Mouse (Mus musculus): ENCODE results near the gene Ccdc130. TPM values are rescaled to one million over a fixed set of nuclear protein-coding genes. Genes with fewer than 3 reads are reported as not detected.

Ccdc130 gene
- total and polyA plus RNA-seq, 3 experiments: 12.9 to 73.7 (median 17.1) TPM

GRCm38 (mm10) chr8:84261098-84261497 lies 9.1 kb downstream of the Ccdc130 start:
- peaks cover 87% of the 10 kb centered on the region for H3K36me3 ChIP-seq (replicated peaks)

GRCm38 (mm10) chr8:84256822-84257610 lies 13.2 kb downstream of the Ccdc130 start, which contains the start of gene Mri1:
Gene Mri1 (minus strand): TSS chr8:84257326.
- Histone ChIP-seq H3K4me3 (ENCODE audit: low read depth, low read length) (peak within 1 kb of the TSS; percentile 95), H3K36me3 (replicated peaks) (peaks cover 84% of the 10 kb centered on the region), H3K4me1 (ENCODE audit: insufficient read depth, low read depth, low read length) (peaks cover 51% of the 10 kb centered on the region), H3K27me3 (ENCODE audit: insufficient read depth, low read length) (no peaks in the 10 kb centered on the region), H3K9me3 (replicated peaks) (no peaks in the 10 kb centered on the region)
- DNase-seq (ENCODE audit: low spot score) (peak; percentile 85), ATAC-seq (ENCODE audit: extremely low read depth, insufficient number of reproducible peaks, low FRiP score, poor library complexity, severe bottlenecking) (peak; percentile 52)
- TF ChIP-seq GATA1 (IDR thresholded peaks at IDR 0.05; ENCODE audit: borderline replicate concordance, low read length) (no peak), TAL1 (conservative IDR thresholded peaks at IDR 0.05; ENCODE audit: low read depth, low read length) (no peak), POLR2AphosphoS5 (IDR thresholded peaks at IDR 0.05; ENCODE audit: insufficient replicate concordance, low read depth, low read length) (no peak), CTCF (IDR thresholded peaks at IDR 0.05; ENCODE audit: low read depth, low read length) (no peak), GATA2 (IDR thresholded peaks at IDR 0.05; ENCODE audit: borderline replicate concordance, low read depth, low read length) (no peak)

More at GRCm38 (mm10) chr8:84261098-84261497, 9.1 kb downstream of the Ccdc130 start:
- Histone ChIP-seq H3K9me3 (replicated peaks) (no peaks in the 10 kb centered on the region), H3K27me3 (ENCODE audit: insufficient read depth, low read length) (no peaks in the 10 kb centered on the region), H3K4me1 (ENCODE audit: insufficient read depth, low read depth, low read length) (peaks cover 29% of the 10 kb centered on the region), H3K4me3 (ENCODE audit: low read depth, low read length) (no peak overlapping the region)
- DNase-seq (ENCODE audit: low spot score) (no peak), ATAC-seq (ENCODE audit: extremely low read depth, insufficient number of reproducible peaks, low FRiP score, poor library complexity, severe bottlenecking) (no peak)
- TF ChIP-seq GATA1 (IDR thresholded peaks at IDR 0.05; ENCODE audit: borderline replicate concordance, low read length) (no peak), POLR2AphosphoS5 (IDR thresholded peaks at IDR 0.05; ENCODE audit: insufficient replicate concordance, low read depth, low read length) (no peak), TAL1 (conservative IDR thresholded peaks at IDR 0.05; ENCODE audit: low read depth, low read length) (no peak), CTCF (IDR thresholded peaks at IDR 0.05; ENCODE audit: low read depth, low read length) (no peak)

DNA sequence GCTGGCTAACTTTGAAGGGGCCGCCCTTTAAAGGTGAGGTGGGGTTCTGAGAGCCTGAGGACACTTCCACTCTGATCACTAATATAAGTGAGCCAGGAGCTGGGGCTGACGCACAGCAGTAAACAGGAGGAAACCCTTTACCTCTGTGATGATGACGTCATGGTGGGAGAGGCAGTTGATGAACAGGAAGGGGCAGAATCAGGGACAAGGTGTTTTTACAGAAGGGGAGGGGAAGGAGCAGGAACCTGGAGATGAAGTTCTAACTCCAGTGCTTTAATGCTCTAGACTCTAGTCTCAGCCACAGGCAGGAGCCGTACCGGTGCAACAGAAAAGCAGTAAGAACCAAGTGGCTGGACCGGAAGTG lies 13.7 kb downstream of the Ccdc130 start:
- Histone ChIP-seq H3K9me3 (replicated peaks) (no peaks in the 10 kb centered on the region), H3K27me3 (ENCODE audit: insufficient read depth, low read length) (no peaks in the 10 kb centered on the region), H3K36me3 (replicated peaks) (peaks cover 84% of the 10 kb centered on the region), H3K4me3 (ENCODE audit: low read depth, low read length) (peak overlapping the region; percentile 95), H3K4me1 (ENCODE audit: insufficient read depth, low read depth, low read length) (peaks cover 55% of the 10 kb centered on the region)
- TF ChIP-seq POLR2AphosphoS5 (IDR thresholded peaks at IDR 0.05; ENCODE audit: insufficient replicate concordance, low read depth, low read length) (no peak), CTCF (IDR thresholded peaks at IDR 0.05; ENCODE audit: low read depth, low read length) (no peak), GATA2 (IDR thresholded peaks at IDR 0.05; ENCODE audit: borderline replicate concordance, low read depth, low read length) (no peak), GATA1 (IDR thresholded peaks at IDR 0.05; ENCODE audit: borderline replicate concordance, low read length) (no peak), TAL1 (conservative IDR thresholded peaks at IDR 0.05; ENCODE audit: low read depth, low read length) (no peak)
- ATAC-seq (ENCODE audit: extremely low read depth, insufficient number of reproducible peaks, low FRiP score, poor library complexity, severe bottlenecking): no peak
- peak; percentile 61 for DNase-seq (ENCODE audit: low spot score)

- ATAC-seq (ENCODE audit: extremely low read depth, insufficient number of reproducible peaks, low FRiP score, poor library complexity, severe bottlenecking) (no peak), DNase-seq (ENCODE audit: low spot score) (peak; percentile 39)
- no peaks in the 10 kb centered on the region for H3K27me3 ChIP-seq (ENCODE audit: insufficient read depth, low read length)
- peaks cover 84% of the 10 kb centered on the region for H3K36me3 ChIP-seq (replicated peaks)
- H3K4me1 ChIP-seq (ENCODE audit: insufficient read depth, low read depth, low read length): peaks cover 58% of the 10 kb centered on the region
- H3K4me3 ChIP-seq (ENCODE audit: low read depth, low read length): peak overlapping the region; percentile 95
- TF ChIP-seq CTCF (IDR thresholded peaks at IDR 0.05; ENCODE audit: low read depth, low read length) (no peak), GATA1 (IDR thresholded peaks at IDR 0.05; ENCODE audit: borderline replicate concordance, low read length) (no peak), GATA2 (IDR thresholded peaks at IDR 0.05; ENCODE audit: borderline replicate concordance, low read depth, low read length) (no peak), TAL1 (conservative IDR thresholded peaks at IDR 0.05; ENCODE audit: low read depth, low read length) (no peak), POLR2AphosphoS5 (IDR thresholded peaks at IDR 0.05; ENCODE audit: insufficient replicate concordance, low read depth, low read length) (no peak)
- H3K9me3 ChIP-seq (replicated peaks): no peaks in the 10 kb centered on the region
Measured at GRCm38 (mm10) chr8:84255858-84256257, 14.3 kb downstream of the Ccdc130 start.

GRCm38 (mm10) chr8:84249257-84250170 lies 20.7 kb downstream of the Ccdc130 start, which contains the start of gene D8Ertd738e:
Gene D8Ertd738e (minus strand): TSS chr8:84249719.
- H3K27me3 ChIP-seq (ENCODE audit: insufficient read depth, low read length): no peaks in the 10 kb centered on the region
- ATAC-seq (ENCODE audit: extremely low read depth, insufficient number of reproducible peaks, low FRiP score, poor library complexity, severe bottlenecking): peak; percentile 92

GRCm38 (mm10) chr8:84241821-84242220 lies 28.4 kb downstream of the Ccdc130 start:
- Histone ChIP-seq H3K4me1 (ENCODE audit: insufficient read depth, low read depth, low read length) (peaks cover 23% of the 10 kb centered on the region), H3K36me3 (replicated peaks) (peaks cover 41% of the 10 kb centered on the region), H3K9me3 (replicated peaks) (no peaks in the 10 kb centered on the region), H3K27me3 (ENCODE audit: insufficient read depth, low read length) (peaks cover 9% of the 10 kb centered on the region; the same call in 1 of the 2 replicates), H3K4me3 (ENCODE audit: low read depth, low read length) (no peak overlapping the region)
- TF ChIP-seq GATA2 (IDR thresholded peaks at IDR 0.05; ENCODE audit: borderline replicate concordance, low read depth, low read length): no peak
- ATAC-seq (ENCODE audit: extremely low read depth, insufficient number of reproducible peaks, low FRiP score, poor library complexity, severe bottlenecking) (no peak), DNase-seq (ENCODE audit: low spot score) (no peak)

More at GRCm38 (mm10) chr8:84249257-84250170, 20.7 kb downstream of the Ccdc130 start, which contains the start of gene D8Ertd738e:
- peak; percentile 80 for DNase-seq (ENCODE audit: low spot score)
- no peak for TF ChIP-seq CTCF (IDR thresholded peaks at IDR 0.05; ENCODE audit: low read depth, low read length)
- TF ChIP-seq GATA2 (IDR thresholded peaks at IDR 0.05; ENCODE audit: borderline replicate concordance, low read depth, low read length): no peak
- no peak for TF ChIP-seq GATA1 (IDR thresholded peaks at IDR 0.05; ENCODE audit: borderline replicate concordance, low read length)
- Histone ChIP-seq H3K9me3 (replicated peaks) (no peaks in the 10 kb centered on the region), H3K36me3 (replicated peaks) (peaks cover 81% of the 10 kb centered on the region), H3K4me1 (ENCODE audit: insufficient read depth, low read depth, low read length) (peaks cover 48% of the 10 kb centered on the region), H3K4me3 (ENCODE audit: low read depth, low read length) (peak within 1 kb of the TSS; percentile 82)
